Mouse (Mus musculus): Measurements from ENCODE around the gene Card14. TPM values are rescaled to one million over a fixed set of nuclear protein-coding genes. Genes with fewer than 3 reads are reported as not detected.

The Card14 gene
- polyA plus RNA-seq, 1 experiment from 2014 or later, result 5.1 TPM

DNA sequence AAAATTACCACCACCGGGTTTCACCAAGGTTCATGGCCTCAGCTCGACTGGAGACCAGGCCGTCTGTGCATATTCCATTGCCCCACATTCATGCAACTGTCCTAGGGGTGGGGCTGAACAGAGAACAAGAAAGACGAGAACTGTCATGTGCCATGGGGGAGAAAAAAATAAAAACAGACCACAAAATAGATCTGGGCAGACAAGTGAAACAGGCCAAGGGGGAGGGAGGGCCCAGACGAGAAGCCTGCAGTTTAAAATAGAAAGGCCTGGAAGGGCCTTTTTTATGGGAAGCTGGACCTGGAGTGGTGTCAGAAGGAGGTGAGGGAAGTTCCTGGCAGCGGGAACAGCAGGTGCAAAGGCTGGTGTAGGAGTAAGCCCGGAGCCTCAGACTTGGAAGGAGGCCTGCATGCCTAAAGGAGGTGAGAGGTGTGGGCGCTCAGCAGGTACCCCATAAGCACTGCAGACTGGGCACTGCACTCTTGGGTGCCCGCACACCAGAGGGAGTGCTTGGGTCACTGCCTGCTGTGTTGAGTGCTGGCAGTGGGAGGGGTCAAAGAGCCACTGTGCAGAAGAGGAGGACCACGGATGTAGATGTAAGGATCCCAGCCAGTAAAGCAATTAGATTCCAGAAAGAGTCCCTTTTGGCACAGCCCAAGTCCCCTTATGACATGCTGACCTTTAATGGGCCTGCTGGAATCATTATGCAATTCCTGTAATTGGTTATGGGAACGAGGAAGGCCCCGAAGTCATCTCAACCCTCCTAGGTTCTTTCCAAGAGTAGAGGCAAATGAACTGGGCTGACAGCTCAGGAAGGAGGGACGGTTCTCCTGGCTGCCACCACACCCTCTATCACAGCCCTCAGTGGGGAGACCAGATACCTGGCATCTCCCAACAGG, 558 bp upstream of the Card14 start:
- no peak for ATAC-seq
- no peaks in the 10 kb centered on the region for H3K36me3 ChIP-seq
- H3K4me2 ChIP-seq (replicated peaks), result no peak overlapping the region
- no peak overlapping the region for H3K4me3 ChIP-seq (replicated peaks)
- peak overlapping the region; percentile 19; the same call in 1 of the 2 replicates for H3K27ac ChIP-seq
- no peak overlapping the region for H3K9ac ChIP-seq
- H3K4me1 ChIP-seq (replicated peaks), result peaks cover 8% of the 10 kb centered on the region; the same call in 1 of the 2 replicates
- 51% methylated on average over 13 of the region's 13 CpGs for WGBS
- no peaks in the 10 kb centered on the region for H3K9me3 ChIP-seq
- H3K27me3 ChIP-seq (replicated peaks), result no peaks in the 10 kb centered on the region

DNA sequence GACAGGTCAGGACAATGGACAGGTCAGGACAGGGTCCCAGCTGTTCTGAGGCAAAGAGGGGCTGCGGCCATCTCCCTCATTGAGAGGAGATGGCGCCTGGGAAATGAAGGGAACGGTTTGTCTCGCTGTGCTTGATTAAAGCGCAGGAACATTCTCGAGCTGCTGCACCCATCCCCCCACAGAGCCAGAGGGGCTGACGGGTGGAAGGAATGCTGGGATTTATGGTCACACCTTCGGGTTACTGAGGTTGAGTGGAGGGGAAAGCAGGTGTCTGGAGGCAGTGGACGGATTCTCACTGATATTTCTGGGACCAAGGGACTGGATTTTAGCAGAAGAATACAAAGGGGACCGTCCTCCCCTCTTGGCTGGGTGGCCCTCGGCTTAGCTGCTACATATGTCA, 348 bp downstream of the Card14 start:
- Histone ChIP-seq H3K27me3 (replicated peaks) (no peaks in the 10 kb centered on the region), H3K4me1 (replicated peaks) (peaks cover 8% of the 10 kb centered on the region; the same call in 1 of the 2 replicates), H3K4me2 (replicated peaks) (no peak overlapping the region), H3K4me3 (replicated peaks) (no peak overlapping the region), H3K9me3 (no peaks in the 10 kb centered on the region), H3K27ac (no peak overlapping the region), H3K36me3 (no peaks in the 10 kb centered on the region), H3K9ac (no peak overlapping the region)
- ATAC-seq, result no peak
- WGBS, result 26% methylated on average over 11 of the region's 11 CpGs

DNA sequence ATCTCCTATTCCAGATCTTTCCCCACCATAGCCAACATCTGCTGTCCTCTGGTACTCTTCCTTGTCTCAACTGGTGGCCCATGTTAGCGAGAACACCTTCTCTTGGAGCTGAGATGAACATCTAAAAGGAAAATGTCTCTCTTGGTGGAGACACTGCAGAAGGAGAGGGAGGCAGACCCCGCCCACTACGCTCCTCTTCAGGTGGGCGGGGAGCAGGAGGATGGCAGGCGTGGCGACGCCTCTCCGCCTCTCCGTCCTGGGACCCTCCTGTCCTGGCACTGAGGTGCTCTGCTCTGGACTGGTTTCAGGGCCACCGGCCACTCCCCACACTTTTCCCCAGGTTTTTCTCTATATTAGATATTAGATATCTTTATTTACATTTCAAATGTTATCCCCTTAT, 3.1 kb downstream of the Card14 start:
- Histone ChIP-seq H3K4me3 (replicated peaks) (no peak overlapping the region), H3K27ac (no peak overlapping the region), H3K36me3 (no peaks in the 10 kb centered on the region), H3K4me2 (replicated peaks) (no peak overlapping the region), H3K4me1 (replicated peaks) (peaks cover 8% of the 10 kb centered on the region; the same call in 1 of the 2 replicates), H3K9me3 (no peaks in the 10 kb centered on the region), H3K9ac (no peak overlapping the region), H3K27me3 (replicated peaks) (no peaks in the 10 kb centered on the region)
- WGBS, result 14% methylated on average over 9 of the region's 10 CpGs
- ATAC-seq, result no peak

DNA sequence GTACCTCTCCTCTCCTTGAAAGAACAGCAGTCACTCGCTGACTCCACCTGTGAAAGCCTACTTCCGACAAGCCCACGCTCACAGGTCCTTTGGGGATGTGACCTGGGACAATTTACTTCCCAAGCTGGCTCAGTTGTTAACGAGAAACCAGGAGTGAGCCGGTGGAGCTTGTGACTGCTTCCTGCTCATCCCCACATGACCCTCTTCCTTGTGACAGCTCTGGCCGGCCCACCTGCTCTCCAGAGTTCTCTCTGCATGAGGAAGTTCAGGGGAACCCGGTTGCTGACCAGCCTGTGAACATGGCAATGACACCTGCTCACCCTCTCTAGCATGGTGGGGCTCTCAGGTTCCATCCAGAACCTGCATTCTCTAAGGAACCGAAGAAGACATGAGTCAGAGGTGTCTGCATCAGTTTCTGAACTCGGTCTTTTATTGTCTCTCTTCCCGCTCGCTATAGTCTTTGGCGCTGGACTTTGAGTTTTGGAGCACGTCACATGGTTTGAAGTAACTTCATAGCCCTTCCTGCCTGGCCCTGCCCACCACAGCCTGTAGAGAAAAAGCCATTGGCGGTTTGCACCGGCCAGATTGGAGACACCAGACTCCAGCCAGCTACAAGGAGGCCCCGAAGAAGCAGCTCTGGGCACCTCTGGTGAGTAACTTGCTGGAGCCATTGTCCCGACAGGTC, 6.8 kb downstream of the Card14 start:
- Histone ChIP-seq H3K9me3 (no peaks in the 10 kb centered on the region), H3K4me2 (replicated peaks) (peak overlapping the region; percentile 44), H3K9ac (peak overlapping the region; percentile 24; the same call in 1 of the 2 replicates), H3K4me1 (replicated peaks) (0 out of 2 replicates have a peak, but pooled peaks cover 4% of the 10 kb centered on the region), H3K27me3 (replicated peaks) (no peaks in the 10 kb centered on the region), H3K36me3 (no peaks in the 10 kb centered on the region), H3K4me3 (replicated peaks) (peak overlapping the region; percentile 27), H3K27ac (peak overlapping the region; percentile 87)
- peak; percentile 95 for ATAC-seq
- 56% methylated on average over 17 of the region's 17 CpGs for WGBS

DNA sequence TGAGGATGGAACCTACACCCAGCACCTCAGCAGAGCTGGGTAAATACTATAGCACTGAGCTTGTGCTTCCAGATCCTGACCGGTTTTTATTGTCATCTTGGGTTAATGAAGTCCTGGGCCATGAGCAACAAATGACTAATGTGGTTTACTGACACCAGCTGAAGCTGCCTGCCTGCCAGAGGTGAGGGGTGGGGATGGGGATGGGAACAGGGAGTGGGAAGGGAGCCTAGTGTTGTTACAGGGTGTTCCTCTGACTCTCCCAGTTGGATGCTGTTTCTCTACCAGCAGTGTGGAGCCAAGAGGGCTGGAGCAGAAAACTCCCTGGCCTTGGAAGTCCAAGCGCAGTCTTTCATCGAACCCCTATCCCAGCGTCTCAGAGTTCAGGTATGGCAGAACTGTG, 9.2 kb downstream of the Card14 start:
- 68% methylated on average over 4 of the region's 4 CpGs for WGBS
- H3K9ac ChIP-seq, result no peak overlapping the region
- no peaks in the 10 kb centered on the region for H3K9me3 ChIP-seq
- H3K4me2 ChIP-seq (replicated peaks), result no peak overlapping the region
- H3K4me3 ChIP-seq (replicated peaks), result no peak overlapping the region
- no peak for ATAC-seq
- no peaks in the 10 kb centered on the region for H3K4me1 ChIP-seq (replicated peaks)
- H3K36me3 ChIP-seq, result no peaks in the 10 kb centered on the region
- H3K27me3 ChIP-seq (replicated peaks), result no peaks in the 10 kb centered on the region
- H3K27ac ChIP-seq, result no peak overlapping the region

DNA sequence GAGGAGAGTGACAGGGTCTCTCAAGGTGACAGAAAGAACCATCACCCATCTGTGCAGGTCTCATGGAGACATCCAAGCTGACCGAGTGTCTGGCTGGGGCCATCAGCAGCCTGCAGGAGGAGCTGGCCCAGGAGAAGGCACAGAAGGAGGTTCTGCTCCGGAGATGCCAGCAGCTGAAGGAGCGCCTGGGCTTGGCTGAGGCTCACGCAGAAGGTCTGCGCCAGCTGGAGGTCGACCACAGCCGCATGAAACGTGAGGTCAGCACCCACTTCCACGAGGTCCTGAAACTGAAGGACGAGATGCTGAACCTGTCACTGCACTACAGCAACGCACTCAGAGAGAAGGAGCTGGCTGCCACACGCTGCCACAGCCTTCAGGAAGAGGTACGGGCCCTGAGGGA, 15.0 kb downstream of the Card14 start:
- H3K4me2 ChIP-seq (replicated peaks), result no peak overlapping the region
- ATAC-seq, result no peak
- 71% methylated on average over 13 of the region's 13 CpGs for WGBS
- H3K4me1 ChIP-seq (replicated peaks), result no peaks in the 10 kb centered on the region
- H3K27me3 ChIP-seq (replicated peaks), result no peaks in the 10 kb centered on the region
- H3K27ac ChIP-seq, result no peak overlapping the region
- H3K36me3 ChIP-seq, result 0 out of 2 replicates have a peak, but pooled peaks cover 3% of the 10 kb centered on the region
- no peak overlapping the region for H3K9ac ChIP-seq
- H3K9me3 ChIP-seq, result no peaks in the 10 kb centered on the region
- H3K4me3 ChIP-seq (replicated peaks), result no peak overlapping the region

DNA sequence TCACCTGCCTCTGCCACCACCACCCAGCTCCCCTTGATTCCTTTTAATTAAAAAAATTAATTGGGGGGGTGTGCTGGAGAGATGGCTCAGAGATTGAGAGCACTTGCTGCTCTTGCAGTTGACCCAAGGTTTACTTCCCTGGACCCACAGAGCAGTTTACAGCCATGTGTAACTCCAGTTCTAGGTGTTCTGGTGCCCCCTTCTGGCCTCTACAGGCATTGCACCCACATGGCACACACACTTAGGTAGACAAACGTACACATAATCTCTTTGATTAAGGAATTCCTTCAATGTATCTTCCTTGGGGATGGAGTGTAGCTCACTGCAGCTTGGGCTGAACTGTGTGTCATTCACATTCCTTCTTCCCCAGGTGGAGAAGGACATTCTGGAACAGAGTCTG, 17.5 kb downstream of the Card14 start:
- ATAC-seq, result no peak
- H3K4me2 ChIP-seq (replicated peaks), result no peak overlapping the region
- WGBS, result 81% methylated on average over 1 of the region's 1 CpGs
- no peak overlapping the region for H3K4me3 ChIP-seq (replicated peaks)
- H3K9me3 ChIP-seq, result no peaks in the 10 kb centered on the region
- H3K27me3 ChIP-seq (replicated peaks), result no peaks in the 10 kb centered on the region
- no peaks in the 10 kb centered on the region for H3K4me1 ChIP-seq (replicated peaks)
- H3K9ac ChIP-seq, result no peak overlapping the region
- H3K36me3 ChIP-seq, result 0 out of 2 replicates have a peak, but pooled peaks cover 3% of the 10 kb centered on the region
- H3K27ac ChIP-seq, result no peak overlapping the region

DNA sequence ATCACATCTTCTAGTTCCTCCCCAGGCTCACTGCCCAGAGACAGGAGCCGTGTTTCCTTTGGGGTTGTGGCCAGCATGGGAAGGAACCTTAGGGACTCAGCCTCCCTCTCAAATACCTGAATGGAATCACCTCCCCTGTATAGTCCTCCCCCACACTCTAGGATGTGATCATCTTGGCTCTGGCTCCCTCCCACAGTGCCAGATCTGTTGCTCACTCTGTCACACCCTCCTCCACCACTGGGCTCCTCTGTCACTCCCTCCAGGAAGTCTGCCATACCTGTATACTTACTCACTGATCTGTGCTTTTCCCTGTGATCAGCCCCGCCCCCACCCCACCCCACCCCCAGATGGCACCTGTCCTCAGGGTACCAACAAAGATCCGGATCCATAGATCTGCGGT, 23.0 kb downstream of the Card14 start:
- Histone ChIP-seq H3K4me2 (replicated peaks) (no peak overlapping the region), H3K9me3 (no peaks in the 10 kb centered on the region), H3K4me3 (replicated peaks) (no peak overlapping the region), H3K4me1 (replicated peaks) (no peaks in the 10 kb centered on the region), H3K36me3 (no peaks in the 10 kb centered on the region), H3K9ac (no peak overlapping the region), H3K27ac (no peak overlapping the region), H3K27me3 (replicated peaks) (no peaks in the 10 kb centered on the region)
- 62% methylated on average over 4 of the region's 4 CpGs for WGBS
- ATAC-seq, result no peak

DNA sequence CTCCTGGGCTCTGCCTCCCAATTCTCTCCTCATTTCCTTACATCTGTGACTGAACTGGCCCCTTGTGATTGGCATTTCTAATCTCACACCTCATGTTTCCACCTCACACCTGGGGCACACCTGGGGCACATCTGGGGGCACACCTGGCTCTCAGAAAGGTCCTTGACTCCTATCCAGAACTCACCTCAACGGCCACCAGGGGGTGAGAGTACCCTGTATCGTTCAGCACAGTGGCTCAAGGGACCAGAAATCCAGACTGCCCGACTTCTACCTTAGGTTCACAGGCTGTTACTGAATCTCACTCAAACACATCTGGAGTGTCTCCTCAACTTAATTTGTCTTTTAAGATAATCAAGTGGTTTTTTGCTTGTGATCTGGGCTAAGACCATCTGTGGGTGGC, 24.4 kb downstream of the Card14 start:
- Histone ChIP-seq H3K9me3 (no peaks in the 10 kb centered on the region), H3K4me3 (replicated peaks) (no peak overlapping the region), H3K4me1 (replicated peaks) (no peaks in the 10 kb centered on the region), H3K36me3 (no peaks in the 10 kb centered on the region), H3K27ac (no peak overlapping the region), H3K27me3 (replicated peaks) (no peaks in the 10 kb centered on the region), H3K9ac (no peak overlapping the region), H3K4me2 (replicated peaks) (no peak overlapping the region)
- ATAC-seq, result no peak
- WGBS, result 40% methylated on average over 3 of the region's 3 CpGs

DNA sequence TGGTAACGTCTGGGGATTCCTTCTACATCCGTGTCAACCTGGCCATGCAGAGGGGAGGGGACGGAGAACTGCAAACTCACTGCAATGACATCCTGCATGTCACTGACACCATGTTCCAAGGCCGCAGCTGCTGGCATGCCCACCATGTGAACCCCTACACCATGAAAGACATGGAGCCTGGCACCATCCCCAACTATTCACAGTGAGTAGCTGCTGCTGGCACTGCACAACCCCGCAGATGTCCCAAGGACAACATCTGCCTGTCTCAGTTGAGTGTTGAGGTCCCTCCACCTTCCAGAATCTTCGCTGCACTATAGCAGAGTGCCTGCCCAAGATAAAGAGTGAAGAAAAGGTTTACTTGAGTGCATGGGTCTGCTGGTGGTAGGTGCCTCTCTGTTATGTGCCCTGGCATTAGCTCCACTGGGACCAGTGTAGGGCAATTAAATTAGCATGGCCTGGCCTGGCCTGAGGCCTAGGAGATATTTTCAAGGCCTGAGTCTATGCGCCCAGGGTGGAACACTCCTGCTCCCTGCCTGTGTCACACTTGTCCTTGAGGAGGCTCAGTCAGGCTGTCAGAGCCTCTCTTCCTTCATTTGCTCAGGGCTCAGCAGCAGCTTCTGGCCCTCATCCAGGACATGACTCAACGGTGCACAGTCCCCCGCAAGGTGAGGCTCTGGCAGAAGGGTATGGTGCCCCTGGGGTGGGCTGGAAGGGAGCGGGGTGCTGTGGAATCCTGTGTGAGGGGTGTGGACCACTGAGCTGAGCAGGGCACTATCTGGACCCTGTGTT, 30.9 kb downstream of the Card14 start:
- WGBS, result 81% methylated on average over 10 of the region's 10 CpGs
- Histone ChIP-seq H3K9ac (no peak overlapping the region), H3K4me2 (replicated peaks) (no peak overlapping the region)

DNA sequence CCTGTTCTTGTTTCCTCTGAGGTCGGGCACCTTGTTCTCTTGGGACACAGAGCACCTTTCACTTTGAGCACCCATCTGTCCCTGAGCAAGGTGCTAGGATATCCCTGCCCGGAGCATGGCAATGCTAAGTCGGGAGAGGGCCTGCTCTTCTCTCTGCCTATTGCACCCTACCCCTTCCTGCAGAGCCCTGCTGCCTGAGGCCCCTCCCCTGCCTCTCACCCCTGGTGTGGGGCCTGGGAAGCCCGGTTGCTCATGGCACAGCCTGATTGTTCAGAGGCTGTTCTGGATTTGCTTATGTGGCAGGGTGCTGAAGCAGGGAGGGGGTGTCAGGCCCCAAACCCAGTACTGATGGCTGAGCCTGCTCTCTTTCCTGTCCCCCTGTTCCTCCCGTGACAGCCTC, 31.6 kb downstream of the Card14 start:
- H3K4me3 ChIP-seq (replicated peaks), result no peak overlapping the region
- H3K36me3 ChIP-seq, result no peaks in the 10 kb centered on the region
- H3K4me1 ChIP-seq (replicated peaks), result no peaks in the 10 kb centered on the region
- H3K27ac ChIP-seq, result no peak overlapping the region
- 0 out of 2 replicates have a peak, but pooled peaks have one; percentile 23 for ATAC-seq
- no peaks in the 10 kb centered on the region for H3K9me3 ChIP-seq
- 44% methylated on average over 5 of the region's 5 CpGs for WGBS
- H3K9ac ChIP-seq, result no peak overlapping the region
- H3K27me3 ChIP-seq (replicated peaks), result no peaks in the 10 kb centered on the region
- no peak overlapping the region for H3K4me2 ChIP-seq (replicated peaks)

More for the DNA sequence above, 30.9 kb downstream of the Card14 start:
- no peak for ATAC-seq
- Histone ChIP-seq H3K4me1 (replicated peaks) (no peaks in the 10 kb centered on the region), H3K27me3 (replicated peaks) (no peaks in the 10 kb centered on the region), H3K27ac (no peak overlapping the region), H3K36me3 (no peaks in the 10 kb centered on the region), H3K9me3 (no peaks in the 10 kb centered on the region), H3K4me3 (replicated peaks) (no peak overlapping the region)

DNA sequence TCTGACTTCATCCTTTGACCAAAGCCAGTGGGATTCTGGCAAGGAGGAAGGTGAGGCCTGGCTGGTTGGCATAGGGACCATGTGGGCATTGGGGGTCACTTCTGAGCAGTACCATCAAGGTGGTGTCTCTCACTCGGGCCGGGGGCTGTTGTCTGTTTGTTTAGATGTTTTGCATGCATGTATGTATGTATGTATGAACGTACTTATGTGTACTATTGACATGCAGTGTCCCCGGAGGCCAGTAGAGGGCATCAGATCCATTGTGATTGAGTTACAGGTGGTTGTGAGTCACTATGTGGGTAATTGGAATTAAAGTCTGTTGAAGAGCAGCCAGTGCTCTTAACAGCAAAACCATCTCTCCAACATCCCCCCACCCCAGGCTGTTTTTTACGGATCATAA, 32.1 kb downstream of the Card14 start:
- no peak overlapping the region for H3K4me3 ChIP-seq (replicated peaks)
- no peaks in the 10 kb centered on the region for H3K4me1 ChIP-seq (replicated peaks)
- no peak overlapping the region for H3K27ac ChIP-seq
- no peak overlapping the region for H3K9ac ChIP-seq
- no peaks in the 10 kb centered on the region for H3K9me3 ChIP-seq
- H3K36me3 ChIP-seq, result no peaks in the 10 kb centered on the region
- no peaks in the 10 kb centered on the region for H3K27me3 ChIP-seq (replicated peaks)
- peak; percentile 60 for ATAC-seq
- WGBS, result 4% methylated on average over 5 of the region's 5 CpGs
- no peak overlapping the region for H3K4me2 ChIP-seq (replicated peaks)

Measured in intestine, embryonic 15.5 days (tissue).